Mouse (Mus musculus) heart, postnatal 36 days (tissue): Measurements from ENCODE around the gene Ints14. TPM values are rescaled to one million over a fixed set of nuclear protein-coding genes. Genes with fewer than 3 reads are reported as not detected.
"Not testable (repeated sequence)": the region's sequence is repeated elsewhere in the genome, so short reads cannot be mapped to it uniquely, and the experiment has no call there.

ENCODE experiments used
- DNase-seq, 2 experiments: peaks; one replicate each; pipeline ENCODE4 v3.0.0; 2021 to 2022
- intact Hi-C: fragments of 180-260 bp; cut with DNase I; formaldehyde crosslinking; loops from one replicate; pipeline ENCODE4 v1.15.1; 2025
- total RNA-seq, 2 experiments: library from RNA; stranded (reverse); gene quantifications; 2 replicates each; pipeline ENCODE4 v1.2.3; 2021

Gene Ints14
- total RNA-seq, 2 experiments from 2014 or later = 15.9 to 16.0 TPM

GRCm38 (mm10) chr9:65016978-65017827 lies 56.5 kb downstream of the Ints14 start:
- no peak for DNase-seq
- intact Hi-C loops = no loop called here

- no peak for DNase-seq
- intact Hi-C loops = no loop called here
Observed at GRCm38 (mm10) chr9:65017896-65018295, 57.2 kb downstream of the Ints14 start.

GRCm38 (mm10) chr9:65018588-65019121 lies 58.0 kb downstream of the Ints14 start:
- no peak for DNase-seq
- intact Hi-C loops = no loop called here

- DNase-seq = no peak
- intact Hi-C loops = no loop called here
Observed at GRCm38 (mm10) chr9:65019146-65019545, 58.4 kb downstream of the Ints14 start.

GRCm38 (mm10) chr9:65020128-65020527 lies 59.4 kb downstream of the Ints14 start:
- intact Hi-C loops = no loop called here
- DNase-seq = no peak

- intact Hi-C loops = no loop called here
- peak; percentile 84 to 88 for DNase-seq
Observed at GRCm38 (mm10) chr9:65020991-65021886, 60.5 kb downstream of the Ints14 start, which contains the start of gene Hacd3. Hacd3 (minus strand) TSS chr9:65021693.

- intact Hi-C loops = no loop called here
- DNase-seq = no peak
Observed at GRCm38 (mm10) chr9:65021887-65022579, 61.3 kb downstream of the Ints14 start.

- intact Hi-C loops = no loop called here
- no peak for DNase-seq
Observed at GRCm38 (mm10) chr9:65022580-65023135, 62.0 kb downstream of the Ints14 start.

- intact Hi-C loops = no loop called here
- no peak for DNase-seq
Observed at GRCm38 (mm10) chr9:65023447-65023846, 62.7 kb downstream of the Ints14 start.

- intact Hi-C loops = no loop called here
- DNase-seq = no peak
Observed at GRCm38 (mm10) chr9:65027241-65027640, 66.5 kb downstream of the Ints14 start.

GRCm38 (mm10) chr9:65028313-65028712 lies 67.6 kb downstream of the Ints14 start:
- intact Hi-C loops = no loop called here
- no peak for DNase-seq

- not testable (repeated sequence) for DNase-seq
- intact Hi-C loops = loop anchor here (5.0 kb wide), 2 partner anchors 91 to 166 kb away; partner anchors contain the start of gene Parp16
Observed at GRCm38 (mm10) chr9:65031355-65031754, 70.7 kb downstream of the Ints14 start.

- intact Hi-C loops = loop anchor here (5.0 kb wide), 2 partner anchors 90 to 165 kb away; partner anchors contain the start of gene Parp16
- no peak for DNase-seq
Observed at GRCm38 (mm10) chr9:65031894-65032268, 71.2 kb downstream of the Ints14 start.

- intact Hi-C loops = loop anchor here (5.0 kb wide), 2 partner anchors 90 to 165 kb away; partner anchors contain the start of gene Parp16
Observed at GRCm38 (mm10) chr9:65032269-65033108, 71.8 kb downstream of the Ints14 start, which contains the start of gene Dpp8. Dpp8 (plus strand) TSS chr9:65032414.

GRCm38 (mm10) chr9:65036456-65036855 lies 75.8 kb downstream of the Ints14 start:
- peak; percentile 53 to 59 for DNase-seq
- intact Hi-C loops = no loop called here

More at GRCm38 (mm10) chr9:65032269-65033108, 71.8 kb downstream of the Ints14 start, which contains the start of gene Dpp8:
- DNase-seq = peak; percentile 94
